Mouse (Mus musculus): Measurements from ENCODE around the gene Coq2. TPM values are rescaled to one million over a fixed set of nuclear protein-coding genes. Genes with fewer than 3 reads are reported as not detected.

The Coq2 gene
- polyA plus RNA-seq, 1 experiment from 2014 or later, result 30.2 TPM

DNA sequence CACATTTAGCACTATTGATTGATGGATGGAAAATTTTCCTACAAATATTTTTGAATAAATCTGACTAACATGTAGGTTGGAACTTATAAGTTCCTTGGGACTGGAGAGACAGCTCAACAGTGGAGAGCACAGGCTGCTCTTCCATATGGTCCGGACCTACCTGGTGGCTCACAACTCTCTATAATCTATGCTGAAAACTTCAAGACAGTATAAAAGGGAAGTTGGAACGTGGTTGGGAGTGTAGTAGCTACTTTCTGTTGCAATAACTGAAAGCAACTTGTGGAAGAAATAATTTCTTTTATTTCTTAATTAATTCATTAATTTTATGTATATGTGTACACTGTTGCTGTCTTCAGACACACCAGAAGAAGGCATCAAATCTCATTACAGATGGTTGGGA lies 22.5 kb upstream of the Coq2 start:
- Histone ChIP-seq H3K9me3 (replicated peaks) (no peaks in the 10 kb centered on the region), H3K4me2 (no peak overlapping the region), H3K9ac (no peak overlapping the region), H3K27me3 (no peaks in the 10 kb centered on the region), H3K4me1 (replicated peaks) (no peaks in the 10 kb centered on the region), H3K36me3 (no peaks in the 10 kb centered on the region), H3K4me3 (replicated peaks) (no peak overlapping the region), H3K27ac (no peak overlapping the region)
- 37% methylated on average over 2 of the region's 2 CpGs for WGBS (ENCODE audit: insufficient replicate concordance)
- no peak for ATAC-seq (ENCODE audit: low read depth)
- DNase-seq, result no peak

DNA sequence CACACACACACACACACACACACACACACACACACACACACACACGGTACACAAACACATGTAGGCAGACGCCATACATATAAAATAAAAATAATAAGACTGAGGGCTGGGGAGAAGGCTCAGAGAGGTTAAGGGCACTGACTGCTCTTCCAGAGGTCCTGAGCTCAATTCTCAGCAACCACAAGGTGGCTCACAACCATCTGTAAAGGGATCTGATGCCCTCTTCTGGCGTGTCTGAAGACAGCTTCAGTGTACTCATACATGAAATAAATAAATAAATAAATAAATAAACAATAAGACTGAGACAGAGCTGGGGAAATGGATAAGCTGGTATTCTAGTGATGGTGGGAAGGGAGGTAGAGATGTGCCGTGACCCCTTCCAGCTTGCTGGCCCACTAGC lies 10.7 kb upstream of the Coq2 start:
- H3K4me2 ChIP-seq, result no peak overlapping the region
- H3K9ac ChIP-seq, result no peak overlapping the region
- H3K27ac ChIP-seq, result no peak overlapping the region
- no peaks in the 10 kb centered on the region for H3K36me3 ChIP-seq
- no peak overlapping the region for H3K4me3 ChIP-seq (replicated peaks)
- H3K27me3 ChIP-seq, result no peaks in the 10 kb centered on the region
- no peak for ATAC-seq (ENCODE audit: low read depth)
- no peak for DNase-seq
- H3K4me1 ChIP-seq (replicated peaks), result peaks cover 2% of the 10 kb centered on the region; the same call in 1 of the 2 replicates
- WGBS (ENCODE audit: insufficient replicate concordance), result 68% methylated on average over 4 of the region's 4 CpGs
- no peaks in the 10 kb centered on the region for H3K9me3 ChIP-seq (replicated peaks)

DNA sequence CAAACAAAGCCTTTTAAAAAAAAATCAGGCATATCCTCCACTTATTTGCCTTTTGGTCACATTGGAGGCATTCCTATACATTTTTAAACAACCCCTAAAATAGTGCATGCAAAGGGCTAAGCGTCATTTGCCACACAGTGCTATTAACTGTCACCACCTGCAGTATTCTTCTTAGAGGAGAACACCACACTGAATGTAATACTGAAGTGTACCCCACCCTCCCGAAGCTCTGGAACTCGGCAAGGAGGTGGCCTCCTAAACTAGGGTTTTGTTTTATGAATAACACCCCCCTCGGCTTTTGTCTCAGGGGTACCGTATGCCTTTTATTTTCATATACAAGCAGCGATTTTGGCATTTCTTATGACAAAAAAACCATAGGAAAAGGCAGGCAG lies 5.6 kb upstream of the Coq2 start:
- ATAC-seq (ENCODE audit: low read depth) (no peak), DNase-seq (no peak)
- H3K36me3 ChIP-seq, result no peaks in the 10 kb centered on the region
- H3K4me2 ChIP-seq, result no peak overlapping the region
- H3K9me3 ChIP-seq (replicated peaks), result no peaks in the 10 kb centered on the region
- 71% methylated on average over 6 of the region's 6 CpGs for WGBS (ENCODE audit: insufficient replicate concordance)
- H3K27me3 ChIP-seq, result no peaks in the 10 kb centered on the region
- H3K4me3 ChIP-seq (replicated peaks), result no peak overlapping the region
- H3K9ac ChIP-seq, result no peak overlapping the region
- peaks cover 2% of the 10 kb centered on the region; the same call in 1 of the 2 replicates for H3K4me1 ChIP-seq (replicated peaks)
- H3K27ac ChIP-seq, result no peak overlapping the region

DNA sequence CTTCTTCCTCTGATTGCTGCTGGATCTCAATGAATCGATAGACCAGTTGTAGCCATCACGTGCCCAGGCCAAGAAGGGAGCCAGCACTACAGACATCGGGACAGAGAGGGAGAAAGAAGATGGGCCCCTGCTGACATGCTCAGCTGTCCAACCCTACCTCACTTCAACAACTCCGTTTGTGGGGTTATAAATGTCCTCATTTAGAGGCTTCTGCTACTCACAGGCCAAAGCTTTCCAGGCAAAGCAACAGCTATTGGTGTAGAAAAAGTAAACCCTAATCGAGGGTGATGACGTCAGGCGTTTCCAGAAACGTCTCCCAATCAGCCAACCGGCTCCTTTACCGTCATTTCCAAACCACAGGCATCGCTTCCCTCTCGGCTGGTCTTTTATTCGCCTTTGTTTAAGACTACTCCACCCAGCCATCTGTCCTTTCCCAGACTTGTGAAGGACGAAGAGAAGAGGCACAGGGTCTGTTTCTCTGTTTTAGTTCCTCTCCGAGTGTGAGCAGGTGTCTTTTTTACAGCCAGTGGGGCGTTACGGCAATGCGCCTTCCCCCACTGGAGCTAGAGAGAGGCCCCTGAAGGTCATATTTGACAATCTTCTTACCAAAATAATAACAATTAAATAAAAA lies 5.1 kb upstream of the Coq2 start:
- 69% methylated on average over 18 of the region's 18 CpGs for WGBS (ENCODE audit: insufficient replicate concordance)
- Histone ChIP-seq H3K9me3 (replicated peaks) (no peaks in the 10 kb centered on the region), H3K9ac (no peak overlapping the region), H3K36me3 (no peaks in the 10 kb centered on the region), H3K27ac (no peak overlapping the region), H3K4me2 (no peak overlapping the region), H3K27me3 (no peaks in the 10 kb centered on the region), H3K4me1 (replicated peaks) (peaks cover 4% of the 10 kb centered on the region), H3K4me3 (replicated peaks) (no peak overlapping the region)
- ATAC-seq (ENCODE audit: low read depth) (no peak), DNase-seq (no peak)

DNA sequence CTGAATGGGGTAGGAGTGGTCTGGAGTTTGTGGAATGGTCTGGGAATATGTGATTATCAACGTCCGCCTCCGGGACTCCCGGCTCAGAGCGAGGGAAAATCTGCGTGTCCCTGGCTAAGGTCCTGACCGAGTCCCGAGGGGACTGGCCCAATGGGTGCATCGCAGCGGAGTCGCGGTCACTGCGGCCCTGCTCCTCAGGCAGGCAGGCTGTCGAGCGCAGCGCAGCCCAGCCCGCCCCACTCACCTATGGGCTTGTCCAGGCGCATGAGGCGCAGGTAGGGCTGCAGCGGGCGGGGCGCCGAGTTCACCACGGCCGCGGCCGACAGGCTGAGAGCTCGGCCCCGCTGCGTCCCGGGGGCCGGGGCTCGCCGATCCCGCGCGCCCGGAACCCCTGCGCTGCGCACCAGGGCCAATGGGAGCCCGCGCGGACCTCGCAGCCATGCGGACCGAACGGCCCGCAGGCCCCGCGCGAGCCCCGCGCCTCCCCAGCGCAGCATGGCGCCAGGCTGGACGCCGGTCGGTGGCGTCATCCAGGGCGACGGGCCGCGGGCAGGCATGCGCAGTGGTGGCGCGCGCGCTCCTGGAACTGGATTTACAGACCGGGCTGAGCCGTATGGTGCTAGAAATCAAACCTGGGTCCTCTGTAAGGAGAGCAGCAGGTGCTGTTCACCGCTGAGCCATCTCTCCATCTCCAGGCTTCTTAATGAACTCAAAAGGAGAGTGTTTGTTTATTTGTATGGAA lies 1.0 kb downstream of the Coq2 start:
- H3K4me2 ChIP-seq, result peak overlapping the region; percentile 85
- peak; percentile 82 for DNase-seq
- H3K4me3 ChIP-seq (replicated peaks), result peak overlapping the region; percentile 81
- WGBS (ENCODE audit: insufficient replicate concordance), result under 1% methylated on average over 61 of the region's 71 CpGs
- no peaks in the 10 kb centered on the region for H3K9me3 ChIP-seq (replicated peaks)
- peak overlapping the region; percentile 85 for H3K9ac ChIP-seq
- peak; percentile 96 for ATAC-seq (ENCODE audit: low read depth)
- peak overlapping the region; percentile 71 for H3K27ac ChIP-seq
- peaks cover 13% of the 10 kb centered on the region for H3K36me3 ChIP-seq
- H3K27me3 ChIP-seq, result no peaks in the 10 kb centered on the region
- H3K4me1 ChIP-seq (replicated peaks), result peaks cover 35% of the 10 kb centered on the region

DNA sequence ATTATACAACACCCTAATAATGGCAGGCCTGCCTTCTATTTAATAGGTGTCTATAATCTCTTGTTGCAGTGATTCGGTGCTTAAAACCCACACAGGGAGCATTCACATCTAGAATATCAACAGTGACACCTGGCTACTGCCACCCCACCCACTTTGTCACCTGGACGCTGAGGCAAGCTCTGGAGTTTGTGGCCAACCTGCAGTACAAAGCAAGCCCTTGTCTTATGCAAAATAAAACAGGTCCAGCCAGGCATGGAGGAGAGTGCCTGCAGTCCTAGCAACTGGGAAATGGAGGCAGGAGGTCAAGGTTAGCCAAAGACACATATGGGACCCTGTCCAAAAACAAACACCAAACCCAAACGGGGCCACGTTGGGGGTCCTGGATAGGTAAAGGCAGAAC lies 2.5 kb downstream of the Coq2 start:
- Histone ChIP-seq H3K27ac (no peak overlapping the region), H3K9me3 (replicated peaks) (no peaks in the 10 kb centered on the region), H3K27me3 (no peaks in the 10 kb centered on the region), H3K4me2 (peak overlapping the region; percentile 85), H3K4me1 (replicated peaks) (peaks cover 35% of the 10 kb centered on the region), H3K36me3 (peaks cover 24% of the 10 kb centered on the region), H3K4me3 (replicated peaks) (peak overlapping the region; percentile 81; the same call in 1 of the 2 replicates), H3K9ac (0 out of 2 replicates have a peak overlapping the region, but pooled peaks have one; percentile 85)
- DNase-seq (no peak), ATAC-seq (ENCODE audit: low read depth) (no peak)
- 68% methylated on average over 4 of the region's 4 CpGs for WGBS (ENCODE audit: insufficient replicate concordance)

DNA sequence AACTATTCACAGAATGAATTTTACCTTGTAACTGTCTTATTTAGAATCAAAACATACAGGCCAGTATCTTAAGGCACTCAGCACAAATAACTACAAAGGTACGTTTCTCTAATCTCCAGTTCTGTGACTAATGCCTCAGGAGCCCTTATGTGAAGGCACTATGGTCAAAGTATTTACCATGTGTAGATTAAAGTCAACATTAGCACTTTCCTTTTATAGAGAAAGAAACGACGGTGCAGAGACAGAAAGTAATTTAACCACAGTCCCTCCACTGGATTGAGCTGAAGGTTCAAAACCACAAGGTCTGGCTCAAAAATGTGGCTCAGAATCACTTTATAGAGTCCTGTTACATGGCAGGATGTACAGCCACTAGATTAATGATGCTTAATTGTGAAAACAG lies 3.0 kb downstream of the Coq2 start:
- no peaks in the 10 kb centered on the region for H3K9me3 ChIP-seq (replicated peaks)
- no peaks in the 10 kb centered on the region for H3K27me3 ChIP-seq
- ATAC-seq (ENCODE audit: low read depth), result no peak
- H3K36me3 ChIP-seq, result peaks cover 28% of the 10 kb centered on the region
- no peak overlapping the region for H3K9ac ChIP-seq
- H3K4me1 ChIP-seq (replicated peaks), result peaks cover 35% of the 10 kb centered on the region
- H3K4me2 ChIP-seq, result no peak overlapping the region
- WGBS (ENCODE audit: insufficient replicate concordance), result 56% methylated on average over 3 of the region's 3 CpGs
- no peak for DNase-seq
- no peak overlapping the region for H3K27ac ChIP-seq
- no peak overlapping the region for H3K4me3 ChIP-seq (replicated peaks)

DNA sequence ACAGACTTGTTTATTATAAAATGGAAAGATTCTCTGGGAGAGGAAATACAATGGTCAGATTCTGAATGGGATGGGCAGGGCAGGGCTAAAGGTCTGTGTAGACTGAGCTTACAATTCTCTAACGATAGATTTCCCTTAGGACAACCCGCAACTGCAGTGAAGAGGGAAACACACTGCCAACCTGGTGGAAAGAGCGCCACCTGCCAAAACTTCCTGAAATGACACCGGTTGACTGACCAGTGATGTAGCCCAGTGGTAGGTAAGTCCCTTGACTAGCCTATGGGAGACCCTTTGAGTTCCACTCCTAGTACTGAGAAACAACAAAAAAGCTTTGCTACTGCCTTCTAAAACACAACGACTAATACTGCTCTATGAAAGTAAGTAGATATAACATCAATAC lies 3.5 kb downstream of the Coq2 start:
- Histone ChIP-seq H3K27ac (no peak overlapping the region), H3K9me3 (replicated peaks) (no peaks in the 10 kb centered on the region), H3K4me1 (replicated peaks) (peaks cover 35% of the 10 kb centered on the region), H3K27me3 (no peaks in the 10 kb centered on the region), H3K36me3 (peaks cover 31% of the 10 kb centered on the region), H3K4me2 (no peak overlapping the region), H3K4me3 (replicated peaks) (no peak overlapping the region), H3K9ac (no peak overlapping the region)
- no peak for ATAC-seq (ENCODE audit: low read depth)
- WGBS (ENCODE audit: insufficient replicate concordance), result 20% methylated on average over 5 of the region's 5 CpGs
- DNase-seq, result peak; percentile 49

DNA sequence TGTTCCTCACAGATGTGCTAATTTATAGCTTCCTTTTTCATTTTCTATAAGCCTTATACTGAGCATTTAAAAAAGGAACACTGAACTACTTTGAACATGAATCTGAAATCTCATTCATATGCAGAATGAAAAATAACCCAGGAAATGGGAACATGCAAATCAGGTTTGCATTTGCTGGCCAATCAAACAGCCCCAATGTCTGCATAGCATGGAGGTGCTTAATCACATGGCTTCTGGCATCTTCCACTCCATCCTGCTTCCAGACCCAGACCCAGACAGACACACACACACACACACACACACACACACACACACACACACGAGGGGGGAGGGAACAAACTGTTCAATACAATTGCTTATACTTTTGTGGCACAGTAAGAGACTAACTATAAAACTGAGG lies 8.0 kb downstream of the Coq2 start:
- H3K27me3 ChIP-seq, result no peaks in the 10 kb centered on the region
- no peak overlapping the region for H3K4me3 ChIP-seq (replicated peaks)
- 61% methylated on average over 1 of the region's 1 CpGs for WGBS (ENCODE audit: insufficient replicate concordance)
- no peak overlapping the region for H3K4me2 ChIP-seq
- no peak for ATAC-seq (ENCODE audit: low read depth)
- no peak overlapping the region for H3K27ac ChIP-seq
- H3K9me3 ChIP-seq (replicated peaks), result no peaks in the 10 kb centered on the region
- DNase-seq, result no peak
- H3K4me1 ChIP-seq (replicated peaks), result peaks cover 13% of the 10 kb centered on the region
- peaks cover 60% of the 10 kb centered on the region for H3K36me3 ChIP-seq
- H3K9ac ChIP-seq, result no peak overlapping the region

DNA sequence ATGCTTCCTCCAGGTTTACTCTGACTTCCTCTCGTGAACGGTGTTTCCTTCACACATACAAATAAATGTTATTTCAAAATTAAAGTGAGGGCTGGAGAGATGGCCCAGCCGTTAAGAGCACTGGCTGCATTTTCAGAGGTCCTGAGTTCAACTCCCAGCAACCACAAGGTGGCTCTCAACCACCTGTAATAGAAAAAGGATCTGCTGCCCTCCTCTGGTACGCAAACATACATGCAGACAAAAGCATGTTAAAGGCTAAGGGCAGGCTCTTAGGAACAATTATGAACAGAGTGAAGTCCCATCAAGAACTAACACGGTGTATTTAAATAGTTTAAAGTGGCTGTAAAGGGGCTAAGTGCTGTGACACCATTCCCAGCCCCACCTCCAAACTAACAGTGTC lies 11.1 kb downstream of the Coq2 start:
- no peak for DNase-seq
- 45% methylated on average over 5 of the region's 5 CpGs for WGBS (ENCODE audit: insufficient replicate concordance)
- H3K36me3 ChIP-seq, result peaks cover 71% of the 10 kb centered on the region
- 0 out of 2 replicates have a peak, but pooled peaks cover 3% of the 10 kb centered on the region for H3K4me1 ChIP-seq (replicated peaks)
- H3K4me2 ChIP-seq, result no peak overlapping the region
- no peaks in the 10 kb centered on the region for H3K27me3 ChIP-seq
- H3K4me3 ChIP-seq (replicated peaks), result no peak overlapping the region
- H3K9ac ChIP-seq, result no peak overlapping the region
- 0 out of 2 replicates have a peak overlapping the region, but pooled peaks have one; percentile 16 for H3K27ac ChIP-seq
- peak; percentile 56; the same call in 1 of the 2 replicates for ATAC-seq (ENCODE audit: low read depth)
- no peaks in the 10 kb centered on the region for H3K9me3 ChIP-seq (replicated peaks)

DNA sequence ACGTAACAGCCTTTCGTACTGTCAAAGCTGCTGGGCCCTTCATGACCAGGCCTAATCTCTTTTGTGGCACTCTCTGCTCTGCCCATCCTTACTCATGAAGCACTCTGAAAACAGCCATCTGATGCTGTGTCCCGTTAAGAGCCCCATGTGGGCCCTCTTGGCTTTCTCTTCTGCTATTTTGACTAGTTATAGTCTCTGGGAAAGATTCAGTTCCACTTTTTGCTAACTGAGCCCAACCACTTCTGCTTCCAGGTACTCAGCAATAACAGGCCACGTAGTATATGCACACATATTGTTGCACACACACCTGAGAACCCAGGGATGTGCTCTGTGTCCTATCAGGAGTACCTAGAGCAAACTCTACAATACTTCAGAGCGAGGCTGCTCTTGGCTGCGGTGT lies 11.9 kb downstream of the Coq2 start:
- ATAC-seq (ENCODE audit: low read depth) (no peak), DNase-seq (no peak)
- Histone ChIP-seq H3K4me2 (no peak overlapping the region), H3K9me3 (replicated peaks) (no peaks in the 10 kb centered on the region), H3K4me1 (replicated peaks) (0 out of 2 replicates have a peak, but pooled peaks cover 3% of the 10 kb centered on the region), H3K36me3 (peaks cover 72% of the 10 kb centered on the region), H3K27me3 (no peaks in the 10 kb centered on the region), H3K27ac (no peak overlapping the region), H3K9ac (no peak overlapping the region), H3K4me3 (replicated peaks) (no peak overlapping the region)
- WGBS (ENCODE audit: insufficient replicate concordance), result 79% methylated on average over 6 of the region's 6 CpGs

DNA sequence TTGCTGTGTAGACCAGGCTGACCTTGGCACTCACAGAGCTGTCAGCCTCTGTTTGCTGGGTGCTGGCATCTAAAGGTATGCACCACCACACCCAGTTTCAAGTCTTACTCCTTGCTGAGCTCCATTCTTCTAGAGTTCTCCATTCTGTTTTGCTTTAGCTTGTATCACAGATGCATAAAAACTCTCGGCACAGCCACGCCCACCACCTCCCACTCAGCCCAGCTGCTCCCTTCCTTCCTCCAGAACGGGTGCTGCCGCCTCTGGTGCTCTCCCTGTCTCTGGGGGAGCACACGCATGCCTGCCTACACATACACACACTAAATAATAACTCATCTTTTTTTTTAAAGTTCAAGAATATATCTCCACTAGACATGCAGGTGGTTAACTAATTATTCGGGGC lies 16.5 kb downstream of the Coq2 start:
- Histone ChIP-seq H3K4me1 (replicated peaks) (peaks cover 6% of the 10 kb centered on the region), H3K9ac (no peak overlapping the region), H3K9me3 (replicated peaks) (no peaks in the 10 kb centered on the region), H3K4me2 (no peak overlapping the region), H3K27ac (no peak overlapping the region), H3K36me3 (peaks cover 81% of the 10 kb centered on the region), H3K4me3 (replicated peaks) (no peak overlapping the region), H3K27me3 (no peaks in the 10 kb centered on the region)
- WGBS (ENCODE audit: insufficient replicate concordance), result 60% methylated on average over 6 of the region's 6 CpGs
- DNase-seq (no peak), ATAC-seq (ENCODE audit: low read depth) (no peak)
